Mouse (Mus musculus) kidney, adult 11 months (tissue): ENCODE measurements around the gene Cdc6.

Source experiments
- DNase-seq: peaks from one replicate; pipeline ENCODE4 v3.0.0; 2022

The Cdc6 gene

DNA sequence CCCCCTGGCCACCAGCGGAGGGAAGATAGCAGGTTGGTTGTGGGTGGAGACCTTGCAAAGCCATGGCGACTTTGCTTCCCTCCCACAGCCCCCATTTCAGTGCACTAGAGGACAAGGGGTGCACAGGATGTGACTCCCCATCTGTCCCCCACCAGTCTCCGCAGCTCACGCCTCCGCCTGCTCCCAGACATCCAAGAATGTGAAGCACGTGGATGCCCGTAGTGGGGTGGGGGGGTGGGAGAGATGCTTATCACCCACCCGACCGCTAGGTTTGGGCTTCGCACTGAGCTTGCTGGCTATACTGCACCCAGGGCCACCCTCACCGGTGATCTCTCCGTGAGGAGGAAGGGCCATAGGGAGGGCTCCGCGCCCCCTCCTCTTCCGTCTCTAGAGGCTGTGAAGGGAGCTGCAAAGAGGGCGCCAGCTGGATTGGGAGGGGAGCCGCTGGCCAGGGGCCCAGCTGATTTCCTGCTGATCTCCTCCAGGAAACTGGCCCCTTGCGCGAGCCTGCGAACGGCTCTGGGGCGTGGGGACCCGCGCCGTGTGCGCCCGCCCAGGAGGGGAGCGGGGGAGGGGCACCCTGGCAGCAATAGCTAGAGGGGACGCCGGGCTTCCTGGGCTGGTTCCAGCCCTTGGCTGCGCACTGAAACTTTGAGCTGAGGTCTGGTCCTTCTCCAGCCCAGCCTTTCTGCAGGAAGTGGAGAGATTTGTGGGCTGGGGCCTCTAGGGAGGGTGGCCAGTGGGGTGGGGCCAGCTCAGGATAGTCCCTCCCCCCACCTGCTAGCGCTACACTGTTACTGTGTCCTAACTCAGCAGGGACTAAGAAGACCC is 55.8 kb downstream of the Cdc6 start:
- DNase-seq: peak; percentile 90

DNA sequence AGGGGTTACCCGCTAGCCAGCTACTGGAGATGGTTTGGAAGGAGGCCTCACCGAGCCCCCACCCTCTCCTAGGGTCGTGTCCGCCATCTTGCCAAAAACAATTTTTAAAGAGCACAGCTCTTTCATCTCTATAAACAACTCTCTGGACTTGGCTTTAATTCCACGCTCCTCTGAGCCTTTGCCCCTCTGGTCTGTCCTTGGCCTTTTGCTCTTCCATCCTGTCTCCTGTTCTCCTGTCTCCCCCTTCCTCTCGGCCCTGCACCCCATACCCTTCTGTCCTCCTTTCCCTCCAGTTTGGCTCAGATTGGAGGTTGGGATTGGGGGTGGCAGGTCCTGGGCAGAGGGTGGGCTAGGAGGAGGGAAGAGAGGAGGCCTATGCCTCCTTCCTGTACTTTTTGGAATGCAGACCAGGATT is 56.6 kb downstream of the Cdc6 start:
- no peak for DNase-seq

DNA sequence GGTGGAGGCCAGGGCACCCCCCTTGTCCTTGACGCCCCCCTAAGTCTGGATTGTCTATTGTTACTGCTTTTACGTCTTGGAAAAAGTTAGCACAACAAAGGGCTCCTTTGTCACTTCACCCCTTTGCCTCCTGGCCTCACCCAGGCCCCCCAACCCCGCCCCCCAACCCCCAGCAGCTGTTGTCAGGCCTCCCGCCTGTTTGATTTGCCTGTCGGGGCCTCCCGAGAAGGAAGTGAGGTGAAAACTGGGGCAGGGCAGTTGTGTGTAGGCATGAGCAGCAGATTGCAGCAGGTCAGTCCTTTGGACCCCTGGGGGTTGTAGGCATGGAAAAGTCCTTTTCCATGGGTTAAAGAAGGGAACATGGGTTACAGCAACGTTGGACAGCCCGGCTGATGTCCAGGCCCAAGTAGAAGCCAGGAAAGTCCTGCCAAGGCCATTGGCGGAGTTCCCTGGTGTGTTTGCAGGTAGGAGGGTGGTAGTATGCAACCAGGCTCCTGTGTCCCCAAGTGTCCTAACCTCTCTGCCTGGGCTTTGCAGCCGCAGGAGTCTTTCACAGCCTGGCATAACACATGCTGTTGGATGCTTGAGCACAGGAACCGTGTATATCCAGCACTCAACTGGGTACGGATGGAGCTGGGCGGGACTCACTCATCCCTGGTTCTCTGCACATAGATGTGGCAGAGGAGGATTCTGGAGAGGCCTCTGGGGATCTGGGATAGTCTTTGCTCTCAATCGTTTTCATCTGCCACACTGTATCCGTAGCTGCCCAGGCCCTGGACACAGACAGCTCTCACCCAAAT is 57.2 kb downstream of the Cdc6 start:
- DNase-seq: no peak

DNA sequence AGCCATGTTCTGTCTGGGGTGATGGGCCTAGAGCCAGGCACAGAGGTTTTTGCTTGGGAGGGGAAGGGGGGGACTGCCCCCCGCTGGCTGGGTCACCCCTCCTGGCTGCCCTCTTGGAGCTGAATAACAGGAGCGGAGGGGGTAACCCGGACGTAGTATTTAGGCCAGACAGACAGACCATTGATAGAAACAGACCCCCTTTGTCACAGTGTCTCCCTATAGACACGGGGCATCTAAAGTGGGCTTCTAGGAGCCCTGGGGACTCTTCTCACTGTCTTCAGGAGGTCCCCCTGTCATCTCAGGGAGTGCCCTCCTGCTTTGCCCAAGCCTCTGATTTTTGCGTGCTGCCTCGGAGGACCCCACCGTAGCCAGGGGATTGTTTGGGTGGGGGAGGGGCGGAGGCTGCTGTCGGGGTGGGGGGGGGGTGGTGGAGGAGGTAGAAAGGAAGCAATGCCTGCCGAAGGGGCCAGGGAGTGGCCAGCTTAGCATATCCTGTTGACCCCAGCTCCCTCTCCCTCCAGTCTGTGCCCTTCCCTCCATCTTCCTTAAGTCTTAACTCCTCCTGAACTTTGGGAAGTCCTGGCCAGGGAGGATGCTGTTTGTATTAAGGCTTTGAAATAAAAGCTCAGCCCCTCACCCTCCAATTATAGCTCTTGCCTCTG is 57.9 kb downstream of the Cdc6 start:
- no peak for DNase-seq

DNA sequence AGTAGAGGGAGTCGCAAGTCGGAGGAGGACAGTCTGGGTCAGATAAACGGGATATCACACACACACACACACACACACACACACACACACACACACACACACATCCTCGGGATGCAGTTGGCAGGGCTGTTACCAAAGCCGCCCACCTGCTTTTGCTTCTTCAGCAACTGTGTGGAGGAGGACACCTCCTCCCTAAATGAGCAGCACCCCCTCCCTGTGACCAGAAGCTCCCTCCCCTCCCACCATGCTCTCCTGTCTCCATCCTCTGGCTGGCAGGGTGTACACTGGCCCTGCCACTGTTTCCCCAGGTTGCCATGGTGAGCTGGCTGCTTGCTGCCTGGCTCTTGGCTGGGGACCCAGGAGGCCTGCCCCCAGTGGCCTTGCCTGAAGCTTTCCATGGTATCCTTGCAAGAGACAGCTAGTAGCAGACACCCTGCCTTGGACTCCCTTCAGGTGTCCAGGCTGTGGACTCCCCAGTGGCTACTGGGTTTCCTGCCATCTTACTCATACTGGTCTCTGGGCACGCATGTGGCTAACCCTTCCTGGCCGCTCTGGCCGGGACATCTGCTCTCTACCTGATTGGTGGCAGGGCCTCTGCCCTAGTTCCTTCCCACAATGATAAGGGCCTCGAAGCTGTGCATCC is 59.0 kb downstream of the Cdc6 start:
- DNase-seq: no peak

DNA sequence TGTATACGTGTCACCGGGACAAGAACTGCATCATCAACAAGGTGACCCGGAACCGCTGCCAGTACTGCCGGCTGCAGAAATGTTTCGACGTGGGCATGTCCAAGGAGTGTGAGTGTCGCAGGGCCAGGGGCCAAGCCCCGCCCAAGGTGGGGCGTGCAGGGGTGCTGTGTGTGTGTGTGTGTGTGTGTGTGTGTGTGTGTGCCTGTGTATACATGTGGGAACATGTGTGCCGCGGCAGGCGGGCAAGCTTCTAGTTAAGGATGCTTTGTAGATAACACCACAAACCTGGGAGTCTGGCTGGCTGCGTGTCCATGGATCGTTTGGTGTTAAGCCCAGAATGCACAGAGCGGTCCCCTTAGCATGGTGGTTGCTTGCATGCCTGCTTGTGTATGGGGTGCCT is 60.5 kb downstream of the Cdc6 start:
- no peak for DNase-seq

DNA sequence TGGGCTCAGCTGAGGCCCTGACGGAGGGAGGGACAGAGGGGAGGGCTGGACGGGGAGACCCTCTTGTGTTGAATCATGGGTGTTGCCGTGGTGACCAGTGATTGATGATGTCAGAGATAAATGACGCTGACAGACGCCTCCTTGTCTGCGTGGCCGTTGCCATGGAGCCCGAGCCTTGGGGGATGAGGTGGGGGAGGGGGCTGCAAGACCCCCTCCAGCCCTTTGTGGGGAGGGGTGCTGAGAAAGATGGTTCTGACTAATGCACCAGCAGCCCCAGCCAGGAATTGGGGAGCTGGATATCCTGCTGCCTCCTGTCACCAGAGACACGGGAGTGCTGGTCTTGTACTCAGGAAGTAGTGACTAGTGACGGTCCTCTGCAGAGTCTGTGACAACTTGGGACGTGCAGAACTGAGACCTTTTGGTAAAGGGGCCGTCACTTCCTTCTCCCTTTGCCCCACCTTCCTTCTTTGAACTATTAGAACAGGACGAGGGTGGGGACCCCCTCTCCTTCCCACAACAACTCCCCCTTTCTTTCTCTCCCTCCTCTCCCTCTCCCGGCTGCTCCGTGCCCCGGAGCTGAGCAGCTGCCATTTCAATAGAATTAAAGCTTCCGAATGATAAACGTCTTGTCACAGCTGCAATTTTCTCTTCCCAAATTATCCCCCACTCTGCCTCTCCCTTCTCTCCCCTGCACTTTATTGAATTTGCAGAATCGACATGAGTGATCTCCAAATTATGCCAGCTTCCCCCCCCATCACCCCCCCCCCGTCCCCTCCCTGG is 61.3 kb downstream of the Cdc6 start:
- DNase-seq: no peak

DNA sequence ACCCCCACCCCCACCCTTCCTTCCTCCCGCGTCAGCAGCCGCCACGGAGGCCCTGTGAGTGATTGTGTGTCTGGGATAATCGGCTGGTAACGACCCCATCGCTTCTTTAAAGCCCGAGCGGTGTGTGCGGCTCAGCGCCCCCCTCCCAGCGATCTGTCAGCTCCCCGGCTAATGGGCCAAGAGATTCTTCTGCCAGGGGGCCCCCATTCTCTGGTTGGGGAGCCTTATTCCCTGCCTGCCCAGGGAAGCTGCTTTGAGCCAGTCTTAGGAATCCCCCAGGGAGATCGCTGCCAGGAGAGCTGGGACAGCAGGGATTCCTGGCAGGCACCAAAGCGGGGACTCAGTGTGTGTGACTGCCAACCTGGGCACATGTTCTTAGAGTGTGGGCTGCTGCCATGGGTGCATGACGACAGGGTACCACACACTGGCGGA is 61.9 kb downstream of the Cdc6 start:
- no peak for DNase-seq

DNA sequence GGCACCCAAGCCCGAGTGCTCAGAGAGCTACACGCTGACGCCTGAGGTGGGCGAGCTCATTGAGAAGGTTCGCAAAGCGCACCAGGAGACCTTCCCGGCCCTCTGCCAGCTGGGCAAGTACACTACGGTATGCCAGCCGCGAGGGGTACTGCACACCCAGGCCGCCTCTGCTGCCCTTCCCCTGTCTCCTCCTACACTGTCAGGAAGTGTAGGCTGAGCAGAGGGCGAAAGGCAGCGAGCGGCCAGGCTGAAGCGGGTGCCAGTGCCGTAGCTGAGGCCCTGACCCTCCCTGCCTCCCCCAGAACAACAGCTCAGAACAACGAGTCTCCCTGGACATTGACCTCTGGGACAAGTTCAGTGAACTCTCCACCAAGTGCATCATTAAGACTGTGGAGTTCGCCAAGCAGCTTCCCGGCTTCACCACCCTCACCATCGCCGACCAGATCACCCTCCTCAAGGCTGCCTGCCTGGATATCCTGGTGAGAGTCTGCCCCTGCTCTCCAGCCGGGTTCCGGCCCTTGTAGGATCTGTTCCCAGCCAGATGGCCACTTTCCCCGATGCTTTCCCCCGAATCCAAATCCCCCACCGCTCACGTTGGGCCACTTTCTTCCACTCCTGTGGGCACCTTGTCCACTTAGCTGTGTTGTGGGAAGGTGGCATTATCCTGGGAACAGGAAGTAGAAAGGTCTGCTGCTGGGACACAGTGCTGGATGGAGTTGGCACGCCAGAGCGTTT is 62.8 kb downstream of the Cdc6 start:
- peak; percentile 90 for DNase-seq

DNA sequence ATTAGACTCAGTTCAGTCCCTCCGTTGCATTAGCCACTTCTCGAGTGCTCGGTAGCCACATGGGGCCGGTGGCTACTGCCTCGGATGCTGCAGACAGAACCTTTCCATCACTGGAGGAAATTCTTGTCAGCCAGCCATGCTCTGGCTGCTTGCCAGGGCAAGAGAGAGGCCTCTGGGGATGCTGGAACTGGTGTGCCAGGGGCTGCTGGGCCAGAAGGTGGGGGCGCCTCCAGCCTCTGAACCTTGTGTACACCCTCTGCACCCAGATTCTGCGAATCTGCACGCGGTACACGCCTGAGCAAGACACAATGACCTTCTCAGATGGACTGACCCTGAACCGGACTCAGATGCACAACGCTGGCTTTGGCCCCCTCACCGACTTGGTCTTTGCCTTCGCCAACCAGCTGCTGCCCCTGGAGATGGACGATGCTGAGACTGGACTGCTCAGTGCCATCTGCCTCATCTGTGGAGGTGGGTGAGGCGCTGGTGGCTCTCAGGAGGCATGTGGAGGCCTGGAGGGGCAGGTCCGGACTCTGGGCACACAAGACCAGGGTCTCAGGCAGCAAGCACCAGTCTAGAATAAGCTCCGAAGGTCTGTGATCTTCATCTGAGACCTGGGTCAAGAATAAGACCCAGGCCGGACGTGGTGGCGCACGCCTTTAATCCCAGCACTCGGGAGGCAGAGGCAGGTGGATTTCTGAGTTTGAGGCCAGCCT is 63.9 kb downstream of the Cdc6 start:
- DNase-seq: no peak

DNA sequence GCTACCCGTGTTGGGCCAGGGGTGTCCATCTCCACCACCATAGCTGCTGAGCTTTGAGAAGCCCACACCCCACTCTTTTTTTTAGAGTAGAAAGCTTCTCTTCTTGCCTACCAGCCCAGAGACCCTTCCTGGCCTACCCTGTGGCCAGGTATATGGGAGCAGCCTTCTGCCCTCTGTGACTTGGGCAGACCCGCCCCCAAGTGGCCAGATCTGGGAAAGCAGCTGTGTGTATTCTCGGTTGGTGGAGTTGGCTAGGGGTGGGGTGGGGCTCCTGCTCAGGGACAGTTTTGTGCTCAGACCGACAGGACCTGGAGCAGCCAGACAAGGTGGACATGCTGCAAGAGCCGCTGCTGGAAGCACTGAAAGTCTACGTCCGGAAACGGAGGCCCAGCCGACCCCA is 64.6 kb downstream of the Cdc6 start:
- peak; percentile 77 for DNase-seq

DNA sequence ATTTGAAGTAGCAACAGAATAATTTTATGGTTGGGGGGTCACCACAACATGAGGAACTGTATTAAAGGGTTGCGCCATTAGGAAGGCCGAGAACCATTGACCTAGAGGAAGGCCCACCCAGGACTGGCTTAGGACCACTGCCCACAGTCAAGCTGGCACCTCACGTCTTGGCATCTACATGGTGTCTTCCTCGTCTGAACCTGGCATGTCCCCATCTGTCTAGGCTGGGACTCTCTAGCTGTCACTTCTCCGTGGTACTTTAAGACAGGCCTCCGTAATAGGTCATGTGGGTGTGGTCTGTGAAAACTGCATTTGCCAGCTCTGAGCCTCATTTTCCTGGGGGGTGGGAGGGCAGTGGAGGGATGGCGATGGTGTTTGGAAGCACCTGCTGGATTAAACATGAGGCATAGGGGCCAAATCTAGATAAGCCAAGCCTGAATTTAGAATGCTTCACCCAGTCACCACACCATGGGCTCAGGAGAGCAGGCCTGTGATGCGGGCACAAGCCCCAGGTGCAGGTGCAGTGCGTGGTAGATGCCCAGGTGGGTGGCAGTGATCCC is 65.3 kb downstream of the Cdc6 start:
- DNase-seq: no peak
